Mouse (Mus musculus) megakaryocyte, adult 5-6 weeks (primary cell): ENCODE measurements around the gene Gatad2a. TPM values are rescaled to one million over a fixed set of nuclear protein-coding genes. Genes with fewer than 3 reads are reported as not detected.
A peak's percentile ranks its signal among the peaks of the same experiment; 100 is the strongest.

ENCODE experiments used
- ATAC-seq: 2 replicates; pipeline ENCODE4 v1.8.0; 2016; ENCODE audit warnings: mild to moderate bottlenecking, inconsistent platforms; ENCODE audit not compliant: poor library complexity, severe bottlenecking
- total RNA-seq, 2 experiments: library from RNA; stranded (forward) in 1 of 2; stranded (reverse) in 1 of 2; fragments of 153-499, 151-499 nt in 1 of 2; fragments of 221-1000, 200-1000 nt in 1 of 2; gene quantifications; 2 replicates each; pipeline versions ENCODE4 v1.2.3 to v1.2.4; 2015 to 2017

The Gatad2a gene
- total RNA-seq, 2 experiments from 2014 or later = 62.0 to 62.5 TPM

- no peak for ATAC-seq
Measured at GRCm38 (mm10) chr8:69939633-69940032, 56.6 kb downstream of the Gatad2a start.

GRCm38 (mm10) chr8:69938245-69938982 is 57.8 kb downstream of the Gatad2a start:
- peak; percentile 51 for ATAC-seq

GRCm38 (mm10) chr8:69937466-69937865 is 58.7 kb downstream of the Gatad2a start:
- peak; percentile 39 for ATAC-seq

- ATAC-seq = no peak
Measured at GRCm38 (mm10) chr8:69936050-69936794, 60.0 kb downstream of the Gatad2a start.

GRCm38 (mm10) chr8:69935431-69935830 is 60.8 kb downstream of the Gatad2a start:
- ATAC-seq = no peak

- no peak for ATAC-seq
Measured at GRCm38 (mm10) chr8:69934582-69934981, 61.6 kb downstream of the Gatad2a start.

GRCm38 (mm10) chr8:69933811-69934210 is 62.4 kb downstream of the Gatad2a start:
- ATAC-seq = peak; percentile 26; the same call in 1 of the 2 replicates

GRCm38 (mm10) chr8:69926901-69927300 is 69.3 kb downstream of the Gatad2a start:
- ATAC-seq = no peak

GRCm38 (mm10) chr8:69923986-69924385 is 72.2 kb downstream of the Gatad2a start:
- ATAC-seq = no peak

GRCm38 (mm10) chr8:69921141-69921540 is 75.0 kb downstream of the Gatad2a start:
- ATAC-seq = no peak

- peak; percentile 80 for ATAC-seq
Measured at GRCm38 (mm10) chr8:69919876-69920662, 76.1 kb downstream of the Gatad2a start.

- peak; percentile 77 for ATAC-seq
Measured at GRCm38 (mm10) chr8:69919010-69919409, 77.2 kb downstream of the Gatad2a start.

- ATAC-seq = 0 out of 2 replicates have a peak, but pooled peaks have one; percentile 3
Measured at GRCm38 (mm10) chr8:69918506-69918905, 77.7 kb downstream of the Gatad2a start.

- no peak for ATAC-seq
Measured at GRCm38 (mm10) chr8:69915748-69916147, 80.4 kb downstream of the Gatad2a start.

- no peak for ATAC-seq
Measured at GRCm38 (mm10) chr8:69914526-69914925, 81.7 kb downstream of the Gatad2a start.

GRCm38 (mm10) chr8:69912478-69913074 is 83.6 kb downstream of the Gatad2a start:
- no peak for ATAC-seq

- no peak for ATAC-seq
Measured at GRCm38 (mm10) chr8:69911917-69912316, 84.3 kb downstream of the Gatad2a start.

- no peak for ATAC-seq
Measured at GRCm38 (mm10) chr8:69907106-69907505, 89.1 kb downstream of the Gatad2a start.

- no peak for ATAC-seq
Measured at GRCm38 (mm10) chr8:69906260-69906659, 89.9 kb downstream of the Gatad2a start.

- ATAC-seq = no peak
Measured at GRCm38 (mm10) chr8:69904096-69904495, 92.1 kb downstream of the Gatad2a start.

- peak; percentile 65 for ATAC-seq
Measured at GRCm38 (mm10) chr8:69903063-69903542, 93.1 kb downstream of the Gatad2a start.
